Comparison of ENCODE assay signal across 8 mouse cellular contexts in genomic region chr11:89186911-89187621, GRCm38 (mm10).
DNase-seq lines count a peak whose midpoint lies in the region; TF ChIP-seq lines count a peak whose summit lies in the region.

No protein-coding gene starts in this region.

- 0 out of 2 replicates have a peak, but pooled peaks have one; percentile 36 for TF ChIP-seq EP300 in ES-Bruce4 (IDR thresholded peaks at IDR 0.05; ENCODE audit: insufficient read depth, low read depth, low read length)

- H3K9me3 ChIP-seq in ES-Bruce4 (replicated peaks; ENCODE audit: control insufficient read depth, insufficient read depth, low read length, poor library complexity, severe bottlenecking): no peaks in the 10 kb centered on the region

- no peaks in the 10 kb centered on the region for H3K4me1 ChIP-seq in ES-Bruce4 (ENCODE audit: control insufficient read depth, insufficient read depth, low read length)

- H3K27ac ChIP-seq in ES-Bruce4 (ENCODE audit: insufficient read depth, low read length): no peak overlapping the region

- H3K9ac ChIP-seq in ES-Bruce4 (ENCODE audit: low read depth, poor library complexity, severe bottlenecking): no peak overlapping the region

- TF ChIP-seq CTCF in ES-Bruce4 (IDR thresholded peaks at IDR 0.05; ENCODE audit: low read depth, low read length): no peak

- no peak for TF ChIP-seq POLR2A in ES-Bruce4 (IDR thresholded peaks at IDR 0.05; ENCODE audit: insufficient read depth, low read length)

- peak; percentile 47 for DNase-seq in cerebellum, adult 8-10 months
- peak; percentile 64 for DNase-seq in forelimb bud, embryonic 11.5 days (ENCODE audit: low read depth, low spot score)
- DNase-seq in heart, postnatal 14 days: peak; percentile 80 to 82
- peak; percentile 80 to 87 for DNase-seq in kidney, postnatal 36 days
- peak; percentile 85 to 89 for DNase-seq in lung, adult 18-20 months
- DNase-seq in ovary, postnatal 14 days (ENCODE audit: low spot score): peak; percentile 77
- no peak for DNase-seq in natural killer cell, adult 2 months (ENCODE audit: low spot score in 2 of 2)

- no peaks in the 10 kb centered on the region for H3K36me3 ChIP-seq in ES-Bruce4 (ENCODE audit: control insufficient read depth, insufficient read depth, low read length, poor library complexity, severe bottlenecking)

- H3K4me3 ChIP-seq in ES-Bruce4 (ENCODE audit: low read depth, low read length): no peak overlapping the region

- intact Hi-C loops in heart, postnatal 14 days (cut with DNase I): no loop called here

- H3K27me3 ChIP-seq in ES-Bruce4 (ENCODE audit: control insufficient read depth, insufficient read depth, low read length, poor library complexity, severe bottlenecking): 0 out of 2 replicates have a peak, but pooled peaks cover 1% of the 10 kb centered on the region

Comparison
In these comparisons a context has a peak if more than half of its experiments do, and no peak if none do; other contexts are left out.
1. DNase-seq: peak in cerebellum, adult 8-10 months (single experiment), forelimb bud, embryonic 11.5 days (single experiment), heart, postnatal 14 days (2 of 2), kidney, postnatal 36 days (2 of 2), lung, adult 18-20 months (2 of 2) and ovary, postnatal 14 days (single experiment); none in natural killer cell, adult 2 months (0 of 2).